Mouse (Mus musculus): Measurements from ENCODE around the gene St5. TPM values are rescaled to one million over a fixed set of nuclear protein-coding genes. Genes with fewer than 3 reads are reported as not detected.

Gene St5
- polyA plus RNA-seq, 1 experiment from 2014 or later, result 35.8 TPM

DNA sequence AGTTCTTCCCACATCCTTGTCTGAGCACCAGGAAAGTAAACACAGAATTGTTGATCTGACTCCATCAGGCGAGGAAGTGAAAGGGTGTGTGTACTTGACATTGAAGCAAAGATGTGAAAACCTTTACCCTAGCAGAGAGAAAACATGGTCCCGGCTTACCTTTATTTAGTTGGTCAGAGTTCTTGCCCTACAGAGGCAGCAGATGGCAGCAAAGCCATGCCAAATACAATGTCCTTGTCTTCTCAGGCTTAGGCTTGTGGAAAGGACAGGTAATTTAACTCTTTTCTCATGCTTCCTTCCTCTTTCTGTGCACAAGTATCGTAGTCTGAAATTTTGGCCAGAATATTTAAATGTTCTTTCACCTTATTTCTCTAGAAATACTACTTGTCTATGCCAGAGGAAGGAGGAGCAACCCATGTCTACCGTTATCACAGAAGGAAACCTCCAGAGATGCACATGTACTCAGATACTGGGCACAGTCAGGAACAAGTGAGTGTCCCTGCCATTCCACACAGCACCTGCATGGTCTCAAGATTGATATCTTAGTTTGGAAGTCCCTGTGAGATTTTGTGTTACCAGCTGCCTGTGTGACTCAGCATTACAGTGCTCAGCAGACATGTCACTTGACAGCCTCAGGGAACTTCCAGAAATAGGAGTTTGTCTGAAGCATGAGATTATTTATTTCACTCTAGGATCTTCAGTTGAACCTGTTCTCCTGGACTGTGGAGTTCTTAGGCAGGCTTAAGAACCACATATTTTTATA is 3.8 kb upstream of the St5 start:
- Histone ChIP-seq H3K27ac (ENCODE audit: low read depth, low read length) (no peak overlapping the region), H3K36me3 (ENCODE audit: control insufficient read depth, insufficient read depth, low read length) (peaks cover 8% of the 10 kb centered on the region; the same call in 1 of the 2 replicates), H3K4me3 (ENCODE audit: low read length) (no peak overlapping the region), H3K9me3 (ENCODE audit: control insufficient read depth, low read length) (no peaks in the 10 kb centered on the region), H3K27me3 (ENCODE audit: control insufficient read depth, insufficient read depth, low read length) (no peaks in the 10 kb centered on the region), H3K4me2 (replicated peaks; ENCODE audit: low read depth, low read length) (no peak overlapping the region), H3K9ac (ENCODE audit: low read depth, low read length) (no peak overlapping the region), H3K4me1 (ENCODE audit: control insufficient read depth, insufficient read depth, low read length) (peaks cover 9% of the 10 kb centered on the region)
- ATAC-seq (ENCODE audit: low FRiP score, low TSS enrichment), result no peak
- WGBS, result 48% methylated on average over 4 of the region's 4 CpGs

DNA sequence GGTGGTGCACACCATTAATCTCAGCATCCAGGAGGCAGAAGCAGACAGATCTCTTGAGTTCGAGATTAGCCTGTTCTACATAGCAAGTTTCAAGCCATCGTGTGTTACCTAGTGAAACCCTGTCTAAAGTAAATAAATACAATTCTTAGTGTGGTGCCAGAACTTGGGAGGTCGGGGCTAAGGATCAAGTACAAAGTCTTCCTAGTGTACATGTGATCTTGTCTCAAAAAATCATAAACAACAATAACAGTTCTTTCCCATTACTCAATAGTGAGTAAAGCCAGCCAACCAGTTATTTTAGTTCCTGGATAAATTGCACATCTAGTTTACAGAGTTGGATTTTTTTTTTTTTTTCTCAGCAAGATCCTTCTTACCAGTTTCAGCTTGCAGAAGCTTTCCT is 1.1 kb upstream of the St5 start:
- H3K9ac ChIP-seq (ENCODE audit: low read depth, low read length), result no peak overlapping the region
- H3K4me3 ChIP-seq (ENCODE audit: low read length), result peak overlapping the region; percentile 59; the same call in 1 of the 2 replicates
- peaks cover 3% of the 10 kb centered on the region; the same call in 1 of the 2 replicates for H3K9me3 ChIP-seq (ENCODE audit: control insufficient read depth, low read length)
- 54% methylated on average over 3 of the region's 3 CpGs for WGBS
- no peak overlapping the region for H3K27ac ChIP-seq (ENCODE audit: low read depth, low read length)
- peak overlapping the region; percentile 77 for H3K4me2 ChIP-seq (replicated peaks; ENCODE audit: low read depth, low read length)
- no peaks in the 10 kb centered on the region for H3K27me3 ChIP-seq (ENCODE audit: control insufficient read depth, insufficient read depth, low read length)
- H3K4me1 ChIP-seq (ENCODE audit: control insufficient read depth, insufficient read depth, low read length), result peaks cover 9% of the 10 kb centered on the region
- no peak for ATAC-seq (ENCODE audit: low FRiP score, low TSS enrichment)
- H3K36me3 ChIP-seq (ENCODE audit: control insufficient read depth, insufficient read depth, low read length), result no peaks in the 10 kb centered on the region; the same call in 1 of the 2 replicates

DNA sequence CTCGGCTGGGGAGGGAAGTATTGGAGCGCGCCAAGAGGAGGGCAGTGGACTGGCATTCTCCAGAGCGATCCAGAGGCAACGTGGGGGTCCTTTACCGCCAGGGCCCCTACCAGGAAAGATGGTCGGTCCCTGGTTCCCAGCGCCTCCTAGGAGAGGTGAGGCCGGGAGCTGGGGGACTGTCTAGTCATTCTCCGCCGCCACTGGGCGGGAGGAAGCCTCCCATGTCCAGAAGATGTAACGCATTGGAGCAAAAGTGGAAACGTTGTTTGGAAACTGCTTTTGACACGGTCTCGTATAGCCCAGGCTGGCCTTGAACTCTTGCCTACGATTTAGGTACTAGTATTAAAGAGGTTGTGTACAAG is 592 bp upstream of the St5 start:
- Histone ChIP-seq H3K27ac (ENCODE audit: low read depth, low read length) (peak overlapping the region; percentile 39; the same call in 1 of the 2 replicates), H3K9ac (ENCODE audit: low read depth, low read length) (peak overlapping the region; percentile 63), H3K27me3 (ENCODE audit: control insufficient read depth, insufficient read depth, low read length) (no peaks in the 10 kb centered on the region), H3K4me1 (ENCODE audit: control insufficient read depth, insufficient read depth, low read length) (peaks cover 9% of the 10 kb centered on the region), H3K9me3 (ENCODE audit: control insufficient read depth, low read length) (peaks cover 3% of the 10 kb centered on the region; the same call in 1 of the 2 replicates), H3K4me3 (ENCODE audit: low read length) (peak overlapping the region; percentile 59), H3K36me3 (ENCODE audit: control insufficient read depth, insufficient read depth, low read length) (no peaks in the 10 kb centered on the region; the same call in 1 of the 2 replicates), H3K4me2 (replicated peaks; ENCODE audit: low read depth, low read length) (peak overlapping the region; percentile 77)
- no peak for ATAC-seq (ENCODE audit: low FRiP score, low TSS enrichment)
- 4% methylated on average over 17 of the region's 17 CpGs for WGBS

DNA sequence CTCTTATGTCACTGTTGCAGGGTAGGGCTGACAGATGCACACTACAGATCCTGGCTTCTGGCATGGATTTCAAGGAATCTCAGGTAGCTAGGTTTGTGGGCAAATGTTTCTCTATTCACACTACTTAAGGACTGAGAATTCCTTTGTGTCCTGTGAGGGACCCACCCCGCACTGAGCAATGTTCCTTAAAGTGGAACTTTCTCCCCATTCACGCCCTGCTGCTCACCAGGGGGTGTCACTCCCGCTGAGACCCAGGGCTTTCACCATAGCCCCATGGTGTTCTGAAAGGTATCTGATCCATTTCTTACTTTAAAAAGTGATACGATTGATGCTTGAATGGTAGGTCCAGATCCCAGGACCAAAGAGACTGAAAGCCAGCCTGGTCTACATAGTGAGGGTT is 684 bp downstream of the St5 start:
- ATAC-seq (ENCODE audit: low FRiP score, low TSS enrichment), result no peak
- H3K4me1 ChIP-seq (ENCODE audit: control insufficient read depth, insufficient read depth, low read length), result peaks cover 4% of the 10 kb centered on the region; the same call in 1 of the 2 replicates
- H3K9ac ChIP-seq (ENCODE audit: low read depth, low read length), result no peak overlapping the region
- no peaks in the 10 kb centered on the region; the same call in 1 of the 2 replicates for H3K36me3 ChIP-seq (ENCODE audit: control insufficient read depth, insufficient read depth, low read length)
- H3K27me3 ChIP-seq (ENCODE audit: control insufficient read depth, insufficient read depth, low read length), result no peaks in the 10 kb centered on the region
- 41% methylated on average over 4 of the region's 4 CpGs for WGBS
- H3K4me2 ChIP-seq (replicated peaks; ENCODE audit: low read depth, low read length), result peak overlapping the region; percentile 77; the same call in 1 of the 2 replicates
- no peak overlapping the region for H3K4me3 ChIP-seq (ENCODE audit: low read length)
- H3K9me3 ChIP-seq (ENCODE audit: control insufficient read depth, low read length), result peaks cover 3% of the 10 kb centered on the region; the same call in 1 of the 2 replicates
- H3K27ac ChIP-seq (ENCODE audit: low read depth, low read length), result no peak overlapping the region

DNA sequence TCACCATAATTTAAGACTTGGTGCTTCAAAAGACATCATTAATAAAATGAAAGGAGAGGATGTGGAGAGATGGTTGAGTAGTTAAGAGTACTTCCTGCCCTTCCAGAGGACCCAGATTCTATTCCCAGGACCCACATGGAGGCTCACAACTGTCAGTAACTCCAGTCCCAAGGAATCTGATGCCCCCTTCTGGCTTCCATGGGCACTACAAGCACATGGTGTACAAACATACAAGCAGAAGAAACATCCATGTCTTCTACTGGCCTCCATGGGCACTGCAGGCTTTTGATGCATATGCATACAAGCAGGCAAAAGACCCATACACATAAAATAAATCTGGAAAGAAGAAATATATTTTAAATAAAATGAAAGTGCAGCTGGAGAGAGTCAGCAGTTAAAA is 3.2 kb downstream of the St5 start:
- Histone ChIP-seq H3K4me3 (ENCODE audit: low read length) (no peak overlapping the region), H3K4me2 (replicated peaks; ENCODE audit: low read depth, low read length) (no peak overlapping the region), H3K4me1 (ENCODE audit: control insufficient read depth, insufficient read depth, low read length) (peaks cover 4% of the 10 kb centered on the region; the same call in 1 of the 2 replicates), H3K27ac (ENCODE audit: low read depth, low read length) (no peak overlapping the region), H3K27me3 (ENCODE audit: control insufficient read depth, insufficient read depth, low read length) (no peaks in the 10 kb centered on the region), H3K36me3 (ENCODE audit: control insufficient read depth, insufficient read depth, low read length) (no peaks in the 10 kb centered on the region), H3K9ac (ENCODE audit: low read depth, low read length) (no peak overlapping the region), H3K9me3 (ENCODE audit: control insufficient read depth, low read length) (peaks cover 3% of the 10 kb centered on the region; the same call in 1 of the 2 replicates)
- no peak for ATAC-seq (ENCODE audit: low FRiP score, low TSS enrichment)

DNA sequence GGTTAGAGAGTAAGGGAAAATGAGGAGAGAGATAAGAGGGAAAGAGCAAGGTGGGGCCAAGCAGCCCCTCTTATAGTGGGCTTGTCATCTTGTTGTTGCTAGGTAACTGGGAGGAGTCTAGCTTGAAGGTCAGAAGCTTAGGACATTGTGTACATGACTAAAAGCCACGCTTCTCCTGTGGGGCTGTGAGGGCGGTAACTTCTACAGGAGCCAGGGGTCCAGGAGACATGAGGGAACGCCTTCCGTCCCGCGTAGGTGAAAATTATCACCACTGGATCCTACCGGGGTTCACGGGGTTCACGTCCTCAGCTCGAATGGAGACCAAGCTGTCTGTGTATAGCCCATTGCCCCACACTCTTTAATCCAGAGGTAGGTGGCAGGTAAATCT is 8.1 kb downstream of the St5 start:
- H3K4me2 ChIP-seq (replicated peaks; ENCODE audit: low read depth, low read length), result no peak overlapping the region
- H3K4me3 ChIP-seq (ENCODE audit: low read length), result no peak overlapping the region
- no peak overlapping the region for H3K27ac ChIP-seq (ENCODE audit: low read depth, low read length)
- no peak overlapping the region for H3K9ac ChIP-seq (ENCODE audit: low read depth, low read length)
- 88% methylated on average over 10 of the region's 10 CpGs for WGBS
- no peak for ATAC-seq (ENCODE audit: low FRiP score, low TSS enrichment)
- H3K4me1 ChIP-seq (ENCODE audit: control insufficient read depth, insufficient read depth, low read length), result no peaks in the 10 kb centered on the region
- H3K27me3 ChIP-seq (ENCODE audit: control insufficient read depth, insufficient read depth, low read length), result no peaks in the 10 kb centered on the region
- peaks cover 3% of the 10 kb centered on the region; the same call in 1 of the 2 replicates for H3K9me3 ChIP-seq (ENCODE audit: control insufficient read depth, low read length)
- no peaks in the 10 kb centered on the region for H3K36me3 ChIP-seq (ENCODE audit: control insufficient read depth, insufficient read depth, low read length)

DNA sequence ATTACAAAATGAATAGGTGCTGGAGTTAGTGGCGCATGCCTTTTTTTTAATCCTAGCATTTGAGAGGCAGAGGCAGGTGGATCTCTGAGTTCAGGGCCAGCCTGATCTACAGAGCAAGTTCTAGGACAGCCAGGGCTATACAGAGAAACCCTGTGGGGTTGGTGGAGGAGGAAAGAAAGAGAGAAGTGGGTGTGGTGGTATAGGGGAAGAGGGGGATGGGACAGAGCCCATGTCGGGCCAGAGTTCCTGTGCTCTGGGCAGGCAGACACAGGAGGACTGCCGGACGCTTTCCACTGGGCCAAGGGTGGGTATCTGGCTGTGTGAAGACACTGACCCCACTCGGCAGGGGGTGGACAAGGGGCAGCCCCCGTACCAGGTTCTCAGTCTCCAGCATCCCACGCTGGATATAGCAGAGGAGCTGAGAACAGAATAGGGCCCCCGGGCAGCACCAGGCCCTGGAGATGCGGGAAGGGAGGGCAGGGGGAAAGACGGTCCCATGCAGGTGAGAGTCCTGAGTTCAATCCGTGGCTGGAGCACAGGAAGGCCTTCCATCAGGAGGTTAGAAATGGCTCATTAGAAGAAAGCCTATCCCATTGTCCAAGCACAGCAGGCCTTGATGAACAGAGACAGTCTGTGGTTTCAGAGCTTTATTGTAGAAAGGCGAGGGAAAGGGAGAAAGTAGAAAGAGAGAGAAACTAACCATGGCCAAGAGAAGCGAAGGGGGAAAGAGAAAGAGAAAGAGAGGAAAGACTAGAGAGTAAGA is 8.6 kb downstream of the St5 start:
- Histone ChIP-seq H3K27ac (ENCODE audit: low read depth, low read length) (no peak overlapping the region), H3K27me3 (ENCODE audit: control insufficient read depth, insufficient read depth, low read length) (no peaks in the 10 kb centered on the region), H3K9me3 (ENCODE audit: control insufficient read depth, low read length) (no peaks in the 10 kb centered on the region), H3K4me1 (ENCODE audit: control insufficient read depth, insufficient read depth, low read length) (no peaks in the 10 kb centered on the region), H3K36me3 (ENCODE audit: control insufficient read depth, insufficient read depth, low read length) (no peaks in the 10 kb centered on the region), H3K4me2 (replicated peaks; ENCODE audit: low read depth, low read length) (no peak overlapping the region), H3K4me3 (ENCODE audit: low read length) (no peak overlapping the region), H3K9ac (ENCODE audit: low read depth, low read length) (no peak overlapping the region)
- no peak for ATAC-seq (ENCODE audit: low FRiP score, low TSS enrichment)
- 87% methylated on average over 13 of the region's 13 CpGs for WGBS

DNA sequence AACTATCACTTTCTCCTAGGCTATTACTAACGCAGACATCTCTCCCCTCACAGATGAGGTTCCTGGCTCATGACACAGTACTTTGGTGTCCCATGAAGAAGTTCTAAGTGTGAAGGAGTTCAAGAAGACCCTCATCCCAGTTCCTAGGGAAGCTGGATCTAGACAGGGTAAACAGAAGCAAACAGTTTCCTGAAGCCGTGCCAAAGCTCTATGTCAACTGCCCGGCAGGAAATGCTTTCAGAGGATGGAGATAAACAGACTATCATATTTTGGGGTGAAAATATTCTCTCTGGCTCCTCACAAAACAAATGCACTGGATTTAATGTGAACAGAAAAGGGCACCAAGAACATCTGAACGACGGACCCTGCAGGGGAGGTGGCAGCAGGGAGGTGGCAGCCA is 12.4 kb downstream of the St5 start:
- Histone ChIP-seq H3K27me3 (ENCODE audit: control insufficient read depth, insufficient read depth, low read length) (no peaks in the 10 kb centered on the region), H3K27ac (ENCODE audit: low read depth, low read length) (no peak overlapping the region), H3K9ac (ENCODE audit: low read depth, low read length) (no peak overlapping the region), H3K4me3 (ENCODE audit: low read length) (no peak overlapping the region), H3K4me1 (ENCODE audit: control insufficient read depth, insufficient read depth, low read length) (no peaks in the 10 kb centered on the region), H3K36me3 (ENCODE audit: control insufficient read depth, insufficient read depth, low read length) (no peaks in the 10 kb centered on the region), H3K9me3 (ENCODE audit: control insufficient read depth, low read length) (no peaks in the 10 kb centered on the region), H3K4me2 (replicated peaks; ENCODE audit: low read depth, low read length) (no peak overlapping the region)
- ATAC-seq (ENCODE audit: low FRiP score, low TSS enrichment), result no peak
- 77% methylated on average over 5 of the region's 5 CpGs for WGBS

DNA sequence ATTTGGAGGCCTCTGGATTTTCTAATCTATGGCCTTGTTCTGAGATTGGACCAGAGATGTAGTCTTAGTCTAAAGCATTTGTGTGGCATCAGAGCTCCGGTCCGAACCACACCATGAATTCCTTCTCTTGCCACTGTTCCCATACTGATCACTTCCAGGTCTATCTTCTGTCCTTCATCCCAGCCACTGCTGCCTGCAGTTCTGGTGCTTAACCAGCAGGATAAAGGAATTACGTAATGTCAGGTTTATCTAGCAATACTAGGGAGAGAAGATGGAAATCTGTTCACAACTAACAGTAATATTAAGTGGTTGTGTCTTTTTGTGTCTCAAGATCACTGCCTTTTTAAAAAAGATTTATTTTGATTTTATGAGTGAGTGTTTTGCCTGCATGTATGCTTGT is 13.3 kb downstream of the St5 start:
- Histone ChIP-seq H3K4me2 (replicated peaks; ENCODE audit: low read depth, low read length) (no peak overlapping the region), H3K27me3 (ENCODE audit: control insufficient read depth, insufficient read depth, low read length) (no peaks in the 10 kb centered on the region), H3K9ac (ENCODE audit: low read depth, low read length) (no peak overlapping the region), H3K36me3 (ENCODE audit: control insufficient read depth, insufficient read depth, low read length) (no peaks in the 10 kb centered on the region), H3K4me3 (ENCODE audit: low read length) (no peak overlapping the region), H3K4me1 (ENCODE audit: control insufficient read depth, insufficient read depth, low read length) (no peaks in the 10 kb centered on the region), H3K27ac (ENCODE audit: low read depth, low read length) (no peak overlapping the region), H3K9me3 (ENCODE audit: control insufficient read depth, low read length) (no peaks in the 10 kb centered on the region)
- no peak for ATAC-seq (ENCODE audit: low FRiP score, low TSS enrichment)
- WGBS, result 90% methylated on average over 3 of the region's 3 CpGs

Measured in kidney, embryonic 14.5 days (tissue).